21 mouse cellular contexts compared by ENCODE assay signal in genomic region chr9:27937253-27937652, GRCm38 (mm10).
DNase-seq lines count a peak whose midpoint lies in the region; ATAC-seq and TF ChIP-seq lines count a peak whose summit lies in the region.
"Had no signal": no experiment of that assay in that cellular context is flagged by ENCODE, and none has a peak within 500 bp of the region (broad histone marks: within the 10 kb centered on the region; RNA-seq: fewer than 3 reads in every experiment).

No protein-coding gene starts in this region.

- no peaks in the 10 kb centered on the region for H3K9me3 ChIP-seq in midbrain, postnatal 0 days (ENCODE audit: low read length)
- H3K9me3 ChIP-seq in midbrain, embryonic 13.5 days, result no peaks in the 10 kb centered on the region
- H3K9me3 ChIP-seq in intestine, embryonic 16.5 days (ENCODE audit: control insufficient read depth, low read length), result no peaks in the 10 kb centered on the region
- H3K9me3 ChIP-seq: forebrain, embryonic 15.5 days; heart, embryonic 15.5 days; midbrain, embryonic 12.5 days had no signal

- no peaks in the 10 kb centered on the region for H3K4me1 ChIP-seq in midbrain, postnatal 0 days (ENCODE audit: insufficient read depth, low read length)
- H3K4me1 ChIP-seq in midbrain, embryonic 13.5 days (replicated peaks), result no peaks in the 10 kb centered on the region
- no peaks in the 10 kb centered on the region for H3K4me1 ChIP-seq in intestine, embryonic 16.5 days (ENCODE audit: control insufficient read depth, insufficient read depth, low read length)
- H3K4me1 ChIP-seq: forebrain, embryonic 15.5 days; heart, embryonic 15.5 days; midbrain, embryonic 12.5 days had no signal

- intact Hi-C loops in gastrocnemius, postnatal 14 days (cut with DNase I; ENCODE audit: low total_unique reads), result no loop called here

- no peaks in the 10 kb centered on the region for H3K36me3 ChIP-seq in midbrain, postnatal 0 days (ENCODE audit: insufficient read depth, low read length)
- H3K36me3 ChIP-seq in midbrain, embryonic 13.5 days, result no peaks in the 10 kb centered on the region
- no peaks in the 10 kb centered on the region for H3K36me3 ChIP-seq in intestine, embryonic 16.5 days (ENCODE audit: control insufficient read depth, insufficient read depth, low read length)
- H3K36me3 ChIP-seq: forebrain, embryonic 15.5 days; heart, embryonic 15.5 days; midbrain, embryonic 12.5 days had no signal

- no peak overlapping the region for H3K4me2 ChIP-seq in midbrain, postnatal 0 days (ENCODE audit: low read depth, low read length, poor library complexity, severe bottlenecking)
- H3K4me2 ChIP-seq in midbrain, embryonic 13.5 days (replicated peaks), result no peak overlapping the region
- H3K4me2 ChIP-seq in intestine, embryonic 16.5 days (ENCODE audit: low read depth, low read length), result no peak overlapping the region
- H3K4me2 ChIP-seq: forebrain, embryonic 15.5 days; heart, embryonic 15.5 days; midbrain, embryonic 12.5 days had no signal

- peak; percentile 75 for DNase-seq in gastrocnemius, adult 18-20 months (ENCODE audit: low spot score)
- DNase-seq in gastrocnemius, postnatal 14 days, result no peak
- DNase-seq in midbrain, postnatal 0 days (ENCODE audit: low spot score), result peak; percentile 30
- DNase-seq in hindlimb bud, embryonic 11.5 days (ENCODE audit: extremely low spot score, low read depth, low spot score), result peak; percentile 14
- DNase-seq in heart, adult 9 months (ENCODE audit: low spot score in 2 of 2), result no peak
- DNase-seq: cerebellum, adult 18-20 months; cerebellum, postnatal 36 days; heart, adult 18-20 months; heart, postnatal 4 days; kidney, adult 8-10 months; liver, postnatal 0 days; lung, postnatal 10 days; right cerebral cortex, postnatal 4 days; thymus, postnatal 14 days had no signal

- no peak overlapping the region for H3K9ac ChIP-seq in midbrain, postnatal 0 days (replicated peaks; ENCODE audit: low read length, poor library complexity, severe bottlenecking)
- H3K9ac ChIP-seq in midbrain, embryonic 13.5 days (replicated peaks), result no peak overlapping the region
- H3K9ac ChIP-seq in intestine, embryonic 16.5 days (ENCODE audit: low read depth, low read length), result no peak overlapping the region
- H3K9ac ChIP-seq: forebrain, embryonic 15.5 days; heart, embryonic 15.5 days; liver, postnatal 0 days; midbrain, embryonic 12.5 days had no signal

- H3K4me3 ChIP-seq in midbrain, postnatal 0 days (ENCODE audit: low read depth, low read length), result no peak overlapping the region
- no peak overlapping the region for H3K4me3 ChIP-seq in midbrain, embryonic 13.5 days (replicated peaks)
- no peak overlapping the region for H3K4me3 ChIP-seq in intestine, embryonic 16.5 days (ENCODE audit: low read length)
- H3K4me3 ChIP-seq: erythroblast, embryonic 14.5 days; forebrain, embryonic 15.5 days; heart, embryonic 15.5 days; midbrain, embryonic 12.5 days had no signal

- no peak for TF ChIP-seq CTCF in midbrain, postnatal 0 days (IDR thresholded peaks at IDR 0.05)

- H3K27me3 ChIP-seq in midbrain, postnatal 0 days (ENCODE audit: insufficient read depth, low read length), result no peaks in the 10 kb centered on the region
- no peaks in the 10 kb centered on the region for H3K27me3 ChIP-seq in midbrain, embryonic 13.5 days
- H3K27me3 ChIP-seq in intestine, embryonic 16.5 days (replicated peaks; ENCODE audit: control insufficient read depth, insufficient read depth, low read length), result no peaks in the 10 kb centered on the region
- H3K27me3 ChIP-seq: forebrain, embryonic 15.5 days; heart, embryonic 15.5 days; midbrain, embryonic 12.5 days had no signal

- ATAC-seq in midbrain, postnatal 0 days (ENCODE audit: low FRiP score), result no peak
- no peak for ATAC-seq in midbrain, embryonic 13.5 days
- ATAC-seq in intestine, embryonic 16.5 days, result no peak
- ATAC-seq: forebrain, embryonic 15.5 days; hindbrain, embryonic 16.5 days; liver, postnatal 0 days had no signal

- no peak overlapping the region for H3K27ac ChIP-seq in midbrain, postnatal 0 days (ENCODE audit: low read depth, low read length)
- H3K27ac ChIP-seq in midbrain, embryonic 13.5 days, result no peak overlapping the region
- H3K27ac ChIP-seq in intestine, embryonic 16.5 days (ENCODE audit: low read length), result no peak overlapping the region
- H3K27ac ChIP-seq: forebrain, embryonic 15.5 days; heart, embryonic 15.5 days; midbrain, embryonic 12.5 days had no signal

Comparison
In these comparisons a context has a peak if more than half of its experiments do, and no peak if none do; other contexts are left out.
1. DNase-seq: peak in gastrocnemius, adult 18-20 months (single experiment), midbrain, postnatal 0 days (single experiment) and hindlimb bud, embryonic 11.5 days (single experiment); none in gastrocnemius, postnatal 14 days (single experiment) and heart, adult 9 months (0 of 2).